Mouse (Mus musculus): Measurements from ENCODE around the gene Nqo1. TPM values are rescaled to one million over a fixed set of nuclear protein-coding genes. Genes with fewer than 3 reads are reported as not detected.

The Nqo1 gene
- polyA plus RNA-seq, 1 experiment, result 20.5 TPM

DNA sequence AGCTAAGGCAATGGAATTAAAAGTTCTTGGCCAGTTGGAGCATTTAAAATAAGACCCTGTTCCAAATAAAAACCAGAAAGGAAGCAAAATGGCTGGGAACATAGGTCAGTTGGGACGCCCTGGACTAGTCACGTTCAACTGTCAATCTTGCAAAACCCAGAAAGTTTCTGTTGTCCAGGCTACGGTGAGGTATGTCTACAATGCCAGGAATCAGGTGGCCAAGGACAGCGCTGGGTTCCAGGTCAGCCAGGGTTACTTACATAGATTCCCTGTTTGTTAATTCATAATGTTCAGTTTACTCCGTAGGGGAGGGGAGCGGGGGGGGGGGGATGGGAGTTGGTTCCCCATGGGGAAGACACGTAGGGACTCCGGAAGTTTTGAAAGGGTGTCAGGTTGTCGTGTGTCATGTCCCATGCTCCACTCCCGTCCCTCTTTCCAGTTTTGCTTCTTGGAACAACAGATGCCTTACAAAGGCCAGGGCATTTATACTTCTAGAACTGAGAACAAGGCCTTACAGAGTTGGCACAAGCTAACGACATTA lies 32.5 kb upstream of the Nqo1 start:
- H3K4me1 ChIP-seq (ENCODE audit: control insufficient read depth, insufficient read depth, low read length), result no peaks in the 10 kb centered on the region
- peak overlapping the region; percentile 95 for H3K4me3 ChIP-seq (ENCODE audit: low read depth, low read length)
- no peaks in the 10 kb centered on the region for H3K36me3 ChIP-seq (ENCODE audit: control insufficient read depth, insufficient read depth, low read length, poor library complexity, severe bottlenecking)
- peak overlapping the region; percentile 96 for H3K27ac ChIP-seq (ENCODE audit: insufficient read depth, low read length)
- H3K9me3 ChIP-seq (replicated peaks; ENCODE audit: control insufficient read depth, insufficient read depth, low read length, poor library complexity, severe bottlenecking), result no peaks in the 10 kb centered on the region
- no peaks in the 10 kb centered on the region for H3K27me3 ChIP-seq (ENCODE audit: control insufficient read depth, insufficient read depth, low read length, poor library complexity, severe bottlenecking)
- TF ChIP-seq CTCF (IDR thresholded peaks at IDR 0.05; ENCODE audit: low read depth, low read length) (no peak), EP300 (IDR thresholded peaks at IDR 0.05; ENCODE audit: insufficient read depth, low read depth, low read length) (no peak), POLR2A (IDR thresholded peaks at IDR 0.05; ENCODE audit: insufficient read depth, low read length) (no peak)
- H3K9ac ChIP-seq (ENCODE audit: low read depth, poor library complexity, severe bottlenecking), result peak overlapping the region; percentile 100

DNA sequence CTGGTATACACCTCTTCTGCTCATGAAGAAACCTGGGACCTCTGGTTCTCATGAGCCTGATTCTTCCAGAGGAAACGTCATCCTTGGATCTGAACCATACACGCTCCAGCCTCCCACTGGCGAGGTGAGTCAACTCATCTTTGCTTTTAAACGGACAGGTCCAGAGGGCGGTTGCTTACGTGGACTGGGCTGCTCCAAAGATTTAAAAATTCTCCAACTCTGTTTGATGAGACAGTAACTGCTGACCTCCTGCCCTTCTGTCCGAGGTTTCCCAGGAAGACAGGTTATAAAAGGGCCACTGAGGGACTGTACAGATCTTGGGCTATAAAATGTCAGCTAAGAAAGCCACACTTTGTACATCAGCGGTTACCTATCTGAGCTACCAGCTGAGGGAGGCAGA lies 27.8 kb upstream of the Nqo1 start:
- H3K4me1 ChIP-seq (ENCODE audit: control insufficient read depth, insufficient read depth, low read length), result no peaks in the 10 kb centered on the region
- TF ChIP-seq CTCF (IDR thresholded peaks at IDR 0.05; ENCODE audit: low read depth, low read length) (no peak), POLR2A (IDR thresholded peaks at IDR 0.05; ENCODE audit: insufficient read depth, low read length) (no peak), EP300 (IDR thresholded peaks at IDR 0.05; ENCODE audit: insufficient read depth, low read depth, low read length) (no peak)
- no peaks in the 10 kb centered on the region for H3K36me3 ChIP-seq (ENCODE audit: control insufficient read depth, insufficient read depth, low read length, poor library complexity, severe bottlenecking)
- no peak overlapping the region for H3K4me3 ChIP-seq (ENCODE audit: low read depth, low read length)
- no peaks in the 10 kb centered on the region for H3K27me3 ChIP-seq (ENCODE audit: control insufficient read depth, insufficient read depth, low read length, poor library complexity, severe bottlenecking)
- no peak overlapping the region for H3K27ac ChIP-seq (ENCODE audit: insufficient read depth, low read length)
- no peaks in the 10 kb centered on the region; the same call in 1 of the 2 replicates for H3K9me3 ChIP-seq (replicated peaks; ENCODE audit: control insufficient read depth, insufficient read depth, low read length, poor library complexity, severe bottlenecking)
- no peak overlapping the region for H3K9ac ChIP-seq (ENCODE audit: low read depth, poor library complexity, severe bottlenecking)

DNA sequence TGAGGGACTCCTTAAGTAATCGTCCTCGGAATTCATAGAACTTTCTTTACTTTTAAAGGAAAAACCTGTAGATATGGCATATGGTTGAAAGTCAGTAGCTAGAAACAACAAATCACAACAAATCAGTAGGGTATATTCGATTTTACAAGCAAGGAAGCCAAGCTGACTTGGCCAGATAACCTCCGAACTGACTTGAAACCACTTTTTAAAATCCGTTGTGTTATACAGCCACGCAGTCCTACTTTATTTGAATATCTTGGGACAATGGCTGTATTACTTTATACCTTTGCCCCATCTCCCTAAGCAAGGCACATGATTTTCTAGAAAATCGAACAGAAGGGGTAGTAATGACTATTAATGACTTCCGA lies 22.2 kb upstream of the Nqo1 start:
- H3K9me3 ChIP-seq (replicated peaks; ENCODE audit: control insufficient read depth, insufficient read depth, low read length, poor library complexity, severe bottlenecking), result no peaks in the 10 kb centered on the region; the same call in 1 of the 2 replicates
- peaks cover 29% of the 10 kb centered on the region for H3K36me3 ChIP-seq (ENCODE audit: control insufficient read depth, insufficient read depth, low read length, poor library complexity, severe bottlenecking)
- no peaks in the 10 kb centered on the region for H3K27me3 ChIP-seq (ENCODE audit: control insufficient read depth, insufficient read depth, low read length, poor library complexity, severe bottlenecking)
- peaks cover 2% of the 10 kb centered on the region for H3K4me1 ChIP-seq (ENCODE audit: control insufficient read depth, insufficient read depth, low read length)
- TF ChIP-seq POLR2A (IDR thresholded peaks at IDR 0.05; ENCODE audit: insufficient read depth, low read length) (no peak), CTCF (IDR thresholded peaks at IDR 0.05; ENCODE audit: low read depth, low read length) (no peak), EP300 (IDR thresholded peaks at IDR 0.05; ENCODE audit: insufficient read depth, low read depth, low read length) (no peak)
- peak overlapping the region; percentile 33 for H3K9ac ChIP-seq (ENCODE audit: low read depth, poor library complexity, severe bottlenecking)
- H3K27ac ChIP-seq (ENCODE audit: insufficient read depth, low read length), result no peak overlapping the region
- H3K4me3 ChIP-seq (ENCODE audit: low read depth, low read length), result no peak overlapping the region

DNA sequence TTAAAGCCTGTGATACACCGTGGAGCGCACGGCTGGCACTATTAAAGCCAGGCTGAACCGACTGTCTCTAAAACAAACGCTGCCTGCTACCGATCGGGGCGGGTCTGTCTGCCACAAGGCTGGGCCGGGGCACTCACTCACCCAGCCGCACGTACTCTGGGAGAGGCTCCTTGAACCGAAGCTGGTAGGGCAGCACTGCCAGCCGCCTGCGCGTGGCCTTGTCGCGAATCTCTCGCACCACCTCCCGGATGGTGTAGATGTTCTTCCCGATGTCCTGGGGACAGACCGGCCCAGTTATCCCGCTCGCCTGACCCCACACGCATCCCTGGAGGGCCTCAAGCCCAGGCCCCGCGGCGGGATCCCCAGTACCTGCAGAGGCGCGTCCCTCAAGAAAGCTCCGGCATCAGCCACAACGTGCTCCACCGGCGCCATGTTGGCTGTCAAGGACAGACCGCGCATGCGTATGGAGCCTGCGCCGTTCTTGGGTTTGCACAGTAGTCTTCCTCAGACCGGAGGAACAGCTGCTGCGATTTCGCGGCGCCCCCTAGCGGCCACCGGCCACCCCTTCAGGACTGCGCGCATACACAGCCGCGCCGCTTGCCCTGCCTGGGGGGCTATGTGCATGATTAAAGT lies 21.7 kb upstream of the Nqo1 start, which contains the start of gene Nob1:
TSS of gene Nob1 (minus strand) at position 455 of the 633 bp plus-strand sequence.
- H3K27ac ChIP-seq (ENCODE audit: insufficient read depth, low read length), result no peak within 1 kb of the TSS
- H3K9ac ChIP-seq (ENCODE audit: low read depth, poor library complexity, severe bottlenecking), result peak within 1 kb of the TSS; percentile 83
- peak; percentile 74 for TF ChIP-seq POLR2A (IDR thresholded peaks at IDR 0.05; ENCODE audit: insufficient read depth, low read length)
- TF ChIP-seq CTCF (IDR thresholded peaks at IDR 0.05; ENCODE audit: low read depth, low read length), result peak; percentile 89
- TF ChIP-seq EP300 (IDR thresholded peaks at IDR 0.05; ENCODE audit: insufficient read depth, low read depth, low read length), result peak; percentile 65; the same call in 1 of the 2 replicates

DNA sequence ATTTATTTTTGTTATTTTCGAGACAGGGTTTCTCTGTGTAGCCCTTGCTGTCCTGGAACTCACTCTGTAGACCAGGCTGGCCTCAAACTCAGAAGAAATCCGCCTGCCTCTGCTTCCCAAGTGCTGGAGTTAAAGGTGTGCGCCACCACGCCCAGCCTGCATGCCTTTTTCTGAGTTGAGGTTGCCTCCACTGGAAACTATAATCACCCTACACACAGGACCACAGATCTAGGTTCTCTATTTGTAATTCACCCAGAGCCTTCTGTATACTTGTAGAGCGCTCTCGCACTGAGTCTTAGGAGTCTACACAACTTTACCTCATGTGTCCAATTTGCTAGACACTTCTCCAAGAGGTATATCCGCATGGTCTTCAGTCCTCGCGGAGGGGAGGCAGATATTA lies 21.2 kb upstream of the Nqo1 start:
- Histone ChIP-seq H3K36me3 (ENCODE audit: control insufficient read depth, insufficient read depth, low read length, poor library complexity, severe bottlenecking) (peaks cover 40% of the 10 kb centered on the region), H3K27ac (ENCODE audit: insufficient read depth, low read length) (no peak overlapping the region), H3K4me3 (ENCODE audit: low read depth, low read length) (peak overlapping the region; percentile 77), H3K27me3 (ENCODE audit: control insufficient read depth, insufficient read depth, low read length, poor library complexity, severe bottlenecking) (no peaks in the 10 kb centered on the region), H3K4me1 (ENCODE audit: control insufficient read depth, insufficient read depth, low read length) (peaks cover 2% of the 10 kb centered on the region), H3K9ac (ENCODE audit: low read depth, poor library complexity, severe bottlenecking) (peak overlapping the region; percentile 83), H3K9me3 (replicated peaks; ENCODE audit: control insufficient read depth, insufficient read depth, low read length, poor library complexity, severe bottlenecking) (no peaks in the 10 kb centered on the region; the same call in 1 of the 2 replicates)
- TF ChIP-seq CTCF (IDR thresholded peaks at IDR 0.05; ENCODE audit: low read depth, low read length) (no peak), POLR2A (IDR thresholded peaks at IDR 0.05; ENCODE audit: insufficient read depth, low read length) (no peak), EP300 (IDR thresholded peaks at IDR 0.05; ENCODE audit: insufficient read depth, low read depth, low read length) (no peak)

More for the DNA sequence above, 21.7 kb upstream of the Nqo1 start, which contains the start of gene Nob1:
- peaks cover 2% of the 10 kb centered on the region for H3K4me1 ChIP-seq (ENCODE audit: control insufficient read depth, insufficient read depth, low read length)
- H3K36me3 ChIP-seq (ENCODE audit: control insufficient read depth, insufficient read depth, low read length, poor library complexity, severe bottlenecking), result peaks cover 34% of the 10 kb centered on the region
- peak within 1 kb of the TSS; percentile 77 for H3K4me3 ChIP-seq (ENCODE audit: low read depth, low read length)
- H3K9me3 ChIP-seq (replicated peaks; ENCODE audit: control insufficient read depth, insufficient read depth, low read length, poor library complexity, severe bottlenecking), result no peaks in the 10 kb centered on the region; the same call in 1 of the 2 replicates
- no peaks in the 10 kb centered on the region for H3K27me3 ChIP-seq (ENCODE audit: control insufficient read depth, insufficient read depth, low read length, poor library complexity, severe bottlenecking)

DNA sequence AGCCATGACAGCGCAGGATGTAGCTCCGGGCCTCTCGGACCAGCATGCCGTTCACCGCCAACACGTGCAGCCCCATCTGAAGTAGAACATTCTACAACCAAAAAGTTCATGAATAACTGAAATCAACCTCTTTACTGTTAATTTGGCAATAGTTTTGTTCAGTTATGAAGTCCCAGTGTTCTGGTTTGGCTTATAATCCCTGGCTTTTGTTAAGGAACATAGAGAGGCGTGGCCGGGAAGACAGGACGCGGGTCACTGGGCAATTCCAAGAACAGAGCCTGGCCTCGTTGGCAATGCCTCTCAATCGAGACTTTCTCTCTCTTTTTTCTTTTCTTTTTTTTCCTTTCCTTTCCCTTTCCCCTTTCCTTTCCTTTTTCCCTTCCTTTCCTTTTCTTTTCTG lies 14.0 kb upstream of the Nqo1 start:
- H3K36me3 ChIP-seq (ENCODE audit: control insufficient read depth, insufficient read depth, low read length, poor library complexity, severe bottlenecking), result peaks cover 93% of the 10 kb centered on the region
- H3K27ac ChIP-seq (ENCODE audit: insufficient read depth, low read length), result peak overlapping the region; percentile 20; the same call in 1 of the 2 replicates
- H3K4me1 ChIP-seq (ENCODE audit: control insufficient read depth, insufficient read depth, low read length), result peaks cover 5% of the 10 kb centered on the region
- H3K9me3 ChIP-seq (replicated peaks; ENCODE audit: control insufficient read depth, insufficient read depth, low read length, poor library complexity, severe bottlenecking), result no peaks in the 10 kb centered on the region
- no peak overlapping the region for H3K4me3 ChIP-seq (ENCODE audit: low read depth, low read length)
- no peaks in the 10 kb centered on the region for H3K27me3 ChIP-seq (ENCODE audit: control insufficient read depth, insufficient read depth, low read length, poor library complexity, severe bottlenecking)
- TF ChIP-seq EP300 (IDR thresholded peaks at IDR 0.05; ENCODE audit: insufficient read depth, low read depth, low read length), result no peak
- no peak for TF ChIP-seq POLR2A (IDR thresholded peaks at IDR 0.05; ENCODE audit: insufficient read depth, low read length)
- no peak for TF ChIP-seq CTCF (IDR thresholded peaks at IDR 0.05; ENCODE audit: low read depth, low read length)
- no peak overlapping the region for H3K9ac ChIP-seq (ENCODE audit: low read depth, poor library complexity, severe bottlenecking)

Data from ES-Bruce4 (cell line).